Mouse (Mus musculus): ENCODE measurements around the gene Prox1.

The Prox1 gene

GRCm38 (mm10) chr1:190169911-190170818, at the start of gene Prox1:
Gene Prox1 (minus strand): TSS chr1:190170714.
- DNase-seq (ENCODE audit: extremely low read depth, low read depth, low spot score) = no peak

- DNase-seq (ENCODE audit: extremely low read depth, low read depth, low spot score) = no peak
These were observed 46.1 kb upstream of the Prox1 start for GRCm38 (mm10) chr1:190216621-190217020.

- DNase-seq (ENCODE audit: extremely low read depth, low read depth, low spot score) = no peak
These were observed 44.1 kb upstream of the Prox1 start for GRCm38 (mm10) chr1:190214626-190215025.

- no peak for DNase-seq (ENCODE audit: extremely low read depth, low read depth, low spot score)
These were observed 42.7 kb upstream of the Prox1 start for GRCm38 (mm10) chr1:190213175-190213574.

- DNase-seq (ENCODE audit: extremely low read depth, low read depth, low spot score) = no peak
These were observed 36.7 kb upstream of the Prox1 start for GRCm38 (mm10) chr1:190207246-190207645.

- DNase-seq (ENCODE audit: extremely low read depth, low read depth, low spot score) = no peak
These were observed 35.2 kb upstream of the Prox1 start for GRCm38 (mm10) chr1:190205691-190206090.

GRCm38 (mm10) chr1:190204378-190205070, 34.0 kb upstream of the Prox1 start:
- no peak for DNase-seq (ENCODE audit: extremely low read depth, low read depth, low spot score)

- no peak for DNase-seq (ENCODE audit: extremely low read depth, low read depth, low spot score)
These were observed 31.2 kb upstream of the Prox1 start for GRCm38 (mm10) chr1:190201696-190202095.

- no peak for DNase-seq (ENCODE audit: extremely low read depth, low read depth, low spot score)
These were observed 30.5 kb upstream of the Prox1 start for GRCm38 (mm10) chr1:190200996-190201395.

- no peak for DNase-seq (ENCODE audit: extremely low read depth, low read depth, low spot score)
These were observed 27.7 kb upstream of the Prox1 start for GRCm38 (mm10) chr1:190198247-190198646.

- DNase-seq (ENCODE audit: extremely low read depth, low read depth, low spot score) = no peak
These were observed 21.5 kb upstream of the Prox1 start for GRCm38 (mm10) chr1:190192011-190192410.

- no peak for DNase-seq (ENCODE audit: extremely low read depth, low read depth, low spot score)
These were observed 19.9 kb upstream of the Prox1 start for GRCm38 (mm10) chr1:190190231-190190965.

GRCm38 (mm10) chr1:190189125-190189524, 18.6 kb upstream of the Prox1 start:
- no peak for DNase-seq (ENCODE audit: extremely low read depth, low read depth, low spot score)

GRCm38 (mm10) chr1:190186336-190186735, 15.8 kb upstream of the Prox1 start:
- DNase-seq (ENCODE audit: extremely low read depth, low read depth, low spot score) = no peak

- no peak for DNase-seq (ENCODE audit: extremely low read depth, low read depth, low spot score)
These were observed 14.8 kb upstream of the Prox1 start for GRCm38 (mm10) chr1:190185284-190185683.

GRCm38 (mm10) chr1:190183574-190183973, 13.1 kb upstream of the Prox1 start:
- DNase-seq (ENCODE audit: extremely low read depth, low read depth, low spot score) = no peak

- DNase-seq (ENCODE audit: extremely low read depth, low read depth, low spot score) = no peak
These were observed 11.3 kb upstream of the Prox1 start for GRCm38 (mm10) chr1:190181765-190182164.

- no peak for DNase-seq (ENCODE audit: extremely low read depth, low read depth, low spot score)
These were observed 10.3 kb upstream of the Prox1 start for GRCm38 (mm10) chr1:190180861-190181260.

GRCm38 (mm10) chr1:190176961-190177360, 6.4 kb upstream of the Prox1 start:
- DNase-seq (ENCODE audit: extremely low read depth, low read depth, low spot score) = no peak

GRCm38 (mm10) chr1:190174671-190175661, 4.5 kb upstream of the Prox1 start:
- DNase-seq (ENCODE audit: extremely low read depth, low read depth, low spot score) = no peak

All from fat pad, adult 2 months (tissue).